Mouse (Mus musculus): ENCODE results near the gene Akr7a5.
A peak's percentile ranks its signal among the peaks of the same experiment; 100 is the strongest.

Akr7a5 gene

DNA sequence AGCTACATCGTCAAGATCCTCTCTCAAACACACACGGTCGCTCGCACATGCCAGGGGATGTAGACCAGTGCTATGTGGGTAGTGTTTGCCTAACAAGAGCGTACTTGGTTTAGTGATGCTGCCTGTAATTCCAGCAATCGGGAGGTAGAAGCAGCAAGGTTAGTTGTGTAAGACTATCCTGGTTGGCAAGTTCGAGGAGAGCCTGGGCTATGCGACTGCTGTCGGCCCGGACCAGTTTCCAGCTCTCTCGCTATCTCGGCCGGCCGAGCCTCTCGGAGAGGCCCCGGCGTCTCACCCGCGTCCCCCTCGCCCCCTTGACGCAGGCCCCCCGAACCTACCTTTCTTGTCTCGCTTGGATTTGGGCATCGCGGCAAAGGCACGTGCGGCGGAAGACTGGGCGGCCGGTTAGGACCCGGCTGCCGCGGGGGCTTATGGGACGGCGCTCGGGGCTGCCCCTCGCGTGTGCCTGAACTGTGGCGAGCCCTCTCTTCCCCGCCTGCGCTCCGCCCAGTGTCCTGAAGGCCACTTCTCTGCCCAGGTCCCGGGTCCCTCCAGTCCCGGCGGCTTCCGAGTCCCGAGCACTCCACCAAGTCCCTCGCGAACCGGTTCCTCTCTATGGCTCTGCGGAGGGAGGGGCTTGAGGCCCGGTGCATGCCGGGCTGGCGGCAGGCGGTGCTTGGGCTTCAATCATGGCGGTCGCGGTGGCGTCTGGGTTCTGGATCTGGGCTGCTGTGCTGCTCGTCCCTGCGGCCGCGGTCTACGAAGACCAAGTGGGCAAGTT is 41.6 kb downstream of the Akr7a5 start, which contains the start of the genes Mrto4, Emc1 and Ubr4:
Gene Mrto4, minus strand, starts transcription at position 646 of the 781 bp plus-strand sequence.
Gene Emc1, plus strand, starts transcription at position 657 of the 781 bp plus-strand sequence.
Gene Ubr4, plus strand, starts transcription at position 679 of the 781 bp plus-strand sequence.
- DNase-seq (ENCODE audit: low read depth, low spot score): peak; percentile 77

DNA sequence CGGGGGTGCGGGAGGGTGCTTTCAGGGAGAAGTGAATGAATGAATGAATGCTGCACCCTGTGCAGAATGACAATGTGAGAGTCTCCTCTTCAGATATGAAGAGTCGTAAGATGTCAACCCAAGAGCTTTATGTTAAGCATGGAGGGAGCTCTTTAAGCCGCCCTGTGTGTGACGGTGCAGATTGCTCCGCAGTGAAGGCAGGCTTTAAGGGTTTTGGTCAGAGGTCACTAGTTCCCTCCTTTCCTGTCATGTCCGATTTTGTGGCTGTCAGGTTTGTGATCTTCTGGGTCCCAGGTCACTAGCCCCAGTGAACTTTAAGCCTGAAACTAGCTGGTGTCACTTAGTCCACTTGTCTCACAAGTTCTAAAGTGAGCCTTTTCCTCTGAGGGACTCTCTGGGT is 42.3 kb downstream of the Akr7a5 start:
- DNase-seq (ENCODE audit: low read depth, low spot score): no peak

DNA sequence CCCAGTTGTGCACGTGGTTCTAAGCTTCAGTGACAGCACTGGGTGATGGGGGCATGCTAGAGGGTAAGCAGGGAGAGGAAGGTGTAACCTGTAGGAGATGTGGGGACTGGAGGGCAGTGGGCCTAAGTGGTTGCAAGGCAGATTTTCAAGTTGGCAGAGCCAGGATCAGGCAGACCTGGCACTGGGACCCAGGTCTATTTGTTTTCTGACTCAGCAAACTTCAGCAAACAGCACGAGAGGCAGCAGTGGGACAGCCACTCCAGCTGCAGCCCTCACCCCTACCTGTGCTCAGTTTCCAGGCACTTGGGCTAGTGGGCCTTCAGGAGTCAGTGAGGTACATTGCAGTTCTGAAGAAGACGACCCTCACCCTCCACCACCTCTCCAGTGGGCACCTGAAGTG is 46.7 kb downstream of the Akr7a5 start:
- DNase-seq (ENCODE audit: low read depth, low spot score): no peak

DNA sequence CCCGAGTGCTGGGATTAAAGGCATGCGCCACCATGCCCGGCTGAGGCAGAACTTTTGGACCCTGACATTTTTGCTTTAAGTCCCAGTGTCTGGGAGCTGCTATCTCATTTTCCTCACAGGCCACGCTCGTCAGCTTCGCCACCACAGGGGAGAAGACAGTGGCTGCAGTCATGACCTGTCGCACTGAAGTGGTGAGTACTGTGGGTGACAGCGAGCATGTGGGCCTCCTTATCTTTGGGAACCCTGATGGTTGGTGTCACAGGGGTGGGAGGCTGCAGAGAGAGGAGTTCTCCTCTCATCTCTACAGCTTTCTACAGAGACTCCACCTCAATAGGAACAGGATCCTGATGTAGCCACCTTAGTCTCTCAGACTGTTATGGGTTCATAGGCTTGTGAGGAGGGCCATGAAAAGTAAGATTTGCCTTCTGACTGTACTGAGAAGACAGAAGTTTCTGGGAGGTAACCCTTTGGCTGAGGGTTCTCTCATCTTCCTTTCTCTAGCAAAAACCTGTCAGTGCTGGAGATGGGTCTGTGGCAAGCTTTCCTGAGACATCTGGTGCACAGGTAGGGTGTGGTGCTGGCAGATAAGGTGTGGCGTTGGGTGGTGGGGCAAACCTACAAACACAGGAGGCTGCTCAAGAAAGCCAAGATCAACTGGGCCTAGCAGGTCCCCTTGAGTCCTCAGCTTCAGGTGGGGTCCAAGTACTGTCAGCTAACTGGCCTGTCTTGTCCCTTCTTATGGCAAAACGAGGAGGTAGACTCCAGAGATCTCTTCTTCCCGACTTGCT is 50.4 kb downstream of the Akr7a5 start:
- no peak for DNase-seq (ENCODE audit: low read depth, low spot score)

DNA sequence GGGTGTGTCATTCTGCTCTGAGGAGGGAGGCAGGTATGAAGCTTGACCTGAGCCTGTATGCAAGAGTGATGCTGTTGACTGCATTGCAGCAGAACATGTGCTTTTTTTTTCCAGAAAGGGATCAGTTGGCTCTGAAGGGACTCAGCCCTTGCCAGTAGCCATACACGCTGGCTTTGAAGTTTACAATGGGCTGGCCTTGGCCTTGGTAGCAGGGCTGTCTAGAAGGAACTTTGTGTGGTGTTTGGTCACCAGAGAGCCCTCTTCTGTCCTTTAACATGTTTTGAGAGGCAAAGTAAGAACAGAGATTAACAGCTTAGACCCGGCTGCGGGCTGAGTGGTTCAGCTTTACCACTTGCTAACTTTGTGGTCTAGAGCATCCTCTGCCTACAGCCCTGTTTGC is 56.8 kb downstream of the Akr7a5 start:
- no peak for DNase-seq (ENCODE audit: low read depth, low spot score)

Measured in mesoderm, embryonic 11.5 days (tissue).